Mouse (Mus musculus): ENCODE data around the gene Bco2. TPM values are rescaled to one million over a fixed set of nuclear protein-coding genes. Genes with fewer than 3 reads are reported as not detected.

The Bco2 gene
- total RNA-seq (2021), result 1 to 10 TPM; 1.9 to 2.0 TPM
- long read RNA-seq, partial matches to known transcripts, result 0 of 3 reads
- long read RNA-seq, other reads (novel, unspliced or antisense), result 3 of 3 reads

- DNase-seq (ENCODE audit: low spot score in 2 of 2), result no peak
Observed at GRCm38 (mm10) chr9:50555094-50555446, at the start of gene Bco2. TSS of gene Bco2 (minus strand) at chr9:50555181.

- DNase-seq (ENCODE audit: low spot score in 2 of 2), result no peak
Observed at GRCm38 (mm10) chr9:50604338-50604737, 49.4 kb upstream of the Bco2 start.

- DNase-seq (ENCODE audit: low spot score in 2 of 2), result no peak
Observed at GRCm38 (mm10) chr9:50603998-50604324, 49.0 kb upstream of the Bco2 start.

GRCm38 (mm10) chr9:50603189-50603997, 48.4 kb upstream of the Bco2 start, which contains the start of the genes Sdhd and Timm8b:
TSS of gene Sdhd (minus strand) at chr9:50603812.
TSS of gene Timm8b (plus strand) at chr9:50603910.
- peak; percentile 90 to 93 for DNase-seq (ENCODE audit: low spot score in 2 of 2)

- no peak for DNase-seq (ENCODE audit: low spot score in 2 of 2)
Observed at GRCm38 (mm10) chr9:50602055-50602845, 47.3 kb upstream of the Bco2 start.

GRCm38 (mm10) chr9:50601536-50601935, 46.6 kb upstream of the Bco2 start:
- DNase-seq (ENCODE audit: low spot score in 2 of 2), result no peak

- no peak for DNase-seq (ENCODE audit: low spot score in 2 of 2)
Observed at GRCm38 (mm10) chr9:50596973-50597372, 42.0 kb upstream of the Bco2 start.

- no peak for DNase-seq (ENCODE audit: low spot score in 2 of 2)
Observed at GRCm38 (mm10) chr9:50594794-50595417, 39.9 kb upstream of the Bco2 start.

- DNase-seq (ENCODE audit: low spot score in 2 of 2), result peak; percentile 26 to 31
Observed at GRCm38 (mm10) chr9:50593544-50593943, 38.6 kb upstream of the Bco2 start.

- no peak for DNase-seq (ENCODE audit: low spot score in 2 of 2)
Observed at GRCm38 (mm10) chr9:50592955-50593354, 38.0 kb upstream of the Bco2 start.

- DNase-seq (ENCODE audit: low spot score in 2 of 2), result no peak
Observed at GRCm38 (mm10) chr9:50590856-50591518, 36.0 kb upstream of the Bco2 start.

GRCm38 (mm10) chr9:50586955-50587354, 32.0 kb upstream of the Bco2 start:
- no peak for DNase-seq (ENCODE audit: low spot score in 2 of 2)

GRCm38 (mm10) chr9:50585145-50585818, 30.3 kb upstream of the Bco2 start:
- DNase-seq (ENCODE audit: low spot score in 2 of 2), result no peak

GRCm38 (mm10) chr9:50580370-50580769, 25.4 kb upstream of the Bco2 start:
- DNase-seq (ENCODE audit: low spot score in 2 of 2), result no peak

- no peak for DNase-seq (ENCODE audit: low spot score in 2 of 2)
Observed at GRCm38 (mm10) chr9:50569599-50570525, 14.9 kb upstream of the Bco2 start.

- DNase-seq (ENCODE audit: low spot score in 2 of 2), result no peak
Observed at GRCm38 (mm10) chr9:50567881-50568280, 12.9 kb upstream of the Bco2 start.

- no peak for DNase-seq (ENCODE audit: low spot score in 2 of 2)
Observed at GRCm38 (mm10) chr9:50567372-50567771, 12.4 kb upstream of the Bco2 start.

- no peak for DNase-seq (ENCODE audit: low spot score in 2 of 2)
Observed at GRCm38 (mm10) chr9:50565940-50566339, 11.0 kb upstream of the Bco2 start.

GRCm38 (mm10) chr9:50565173-50565572, 10.2 kb upstream of the Bco2 start:
- DNase-seq (ENCODE audit: low spot score in 2 of 2), result peak in 1 of 2 experiments; percentile 18
